Mouse (Mus musculus): ENCODE measurements at regions not wholly inside any gene's neighbourhood (a gene's known extent, or its start where the extent isn't known, plus 50 kb on each side); places are given as distances from the start of the nearest gene placed in this dataset.

- no peak for DNase-seq
Measured at GRCm38 (mm10) chr10:66861421-66861820, 234.5 kb upstream of the Jmjd1c start.

- DNase-seq = peak; percentile 36
Measured at GRCm38 (mm10) chr10:66864161-66864862, 231.6 kb upstream of the Jmjd1c start.

- no peak for DNase-seq
Measured at GRCm38 (mm10) chr10:66865010-66865582, 230.8 kb upstream of the Jmjd1c start.

GRCm38 (mm10) chr10:66871133-66871664 lies 224.7 kb upstream of the Jmjd1c start:
- DNase-seq = no peak

GRCm38 (mm10) chr10:66871673-66872072 lies 224.3 kb upstream of the Jmjd1c start:
- no peak for DNase-seq

GRCm38 (mm10) chr10:66873468-66873867 lies 222.5 kb upstream of the Jmjd1c start:
- DNase-seq = no peak

- no peak for DNase-seq
Measured at GRCm38 (mm10) chr10:66879071-66879470, 216.9 kb upstream of the Jmjd1c start.

GRCm38 (mm10) chr10:66882825-66883224 lies 213.1 kb upstream of the Jmjd1c start:
- no peak for DNase-seq

- no peak for DNase-seq
Measured at GRCm38 (mm10) chr10:66885575-66885974, 210.3 kb upstream of the Jmjd1c start.

GRCm38 (mm10) chr10:66889786-66890555 lies 206.0 kb upstream of the Jmjd1c start:
- DNase-seq = no peak

- no peak for DNase-seq
Measured at GRCm38 (mm10) chr10:66891811-66892210, 204.1 kb upstream of the Jmjd1c start.

- DNase-seq = no peak
Measured at GRCm38 (mm10) chr10:66893836-66894235, 202.1 kb upstream of the Jmjd1c start.

- no peak for DNase-seq
Measured at GRCm38 (mm10) chr10:66896698-66897622, 199.0 kb upstream of the Jmjd1c start.

- no peak for DNase-seq
Measured at GRCm38 (mm10) chr10:66899724-66900123, 196.2 kb upstream of the Jmjd1c start.

- DNase-seq = no peak
Measured at GRCm38 (mm10) chr10:66900781-66901180, 195.1 kb upstream of the Jmjd1c start.

GRCm38 (mm10) chr10:66901873-66902272 lies 194.1 kb upstream of the Jmjd1c start:
- no peak for DNase-seq

GRCm38 (mm10) chr10:66904552-66905367 lies 191.2 kb upstream of the Jmjd1c start:
- no peak for DNase-seq

GRCm38 (mm10) chr10:66907842-66908241 lies 188.1 kb upstream of the Jmjd1c start:
- DNase-seq = no peak

GRCm38 (mm10) chr10:66909204-66909889 lies 186.6 kb upstream of the Jmjd1c start:
- peak; percentile 31 for DNase-seq

- peak; percentile 45 for DNase-seq
Measured at GRCm38 (mm10) chr10:66909905-66910681, 185.8 kb upstream of the Jmjd1c start.
